Mouse (Mus musculus): Measurements from ENCODE around the gene Psmd9. TPM values are rescaled to one million over a fixed set of nuclear protein-coding genes. Genes with fewer than 3 reads are reported as not detected.

Psmd9 gene
- polyA plus RNA-seq (2012; rRNA removed) = 26.3 and 30.2 TPM in 2 replicates

GRCm38 (mm10) chr5:123169284-123169683 is at the start of gene Psmd9:
Gene Psmd9 (plus strand): TSS chr5:123169413.
- no peak for DNase-seq (ENCODE audit: extremely low spot score in 1 of 2, low spot score in 1 of 2)

- DNase-seq (ENCODE audit: extremely low spot score in 1 of 2, low spot score in 1 of 2) = no peak
Measured at GRCm38 (mm10) chr5:123120624-123121215, 48.5 kb upstream of the Psmd9 start.

GRCm38 (mm10) chr5:123122181-123122580 is 47.0 kb upstream of the Psmd9 start:
- no peak for DNase-seq (ENCODE audit: extremely low spot score in 1 of 2, low spot score in 1 of 2)

- no peak for DNase-seq (ENCODE audit: extremely low spot score in 1 of 2, low spot score in 1 of 2)
Measured at GRCm38 (mm10) chr5:123125105-123125504, 44.1 kb upstream of the Psmd9 start.

GRCm38 (mm10) chr5:123125638-123126406 is 43.4 kb upstream of the Psmd9 start:
- no peak for DNase-seq (ENCODE audit: extremely low spot score in 1 of 2, low spot score in 1 of 2)

GRCm38 (mm10) chr5:123127031-123127430 is 42.2 kb upstream of the Psmd9 start:
- DNase-seq (ENCODE audit: extremely low spot score in 1 of 2, low spot score in 1 of 2) = no peak

GRCm38 (mm10) chr5:123128426-123129169 is 40.6 kb upstream of the Psmd9 start:
- DNase-seq (ENCODE audit: extremely low spot score in 1 of 2, low spot score in 1 of 2) = no peak

GRCm38 (mm10) chr5:123129170-123129757 is 39.9 kb upstream of the Psmd9 start:
- no peak for DNase-seq (ENCODE audit: extremely low spot score in 1 of 2, low spot score in 1 of 2)

- DNase-seq (ENCODE audit: extremely low spot score in 1 of 2, low spot score in 1 of 2) = no peak
Measured at GRCm38 (mm10) chr5:123130030-123130813, 39.0 kb upstream of the Psmd9 start.

- DNase-seq (ENCODE audit: extremely low spot score in 1 of 2, low spot score in 1 of 2) = no peak
Measured at GRCm38 (mm10) chr5:123130814-123131148, 38.4 kb upstream of the Psmd9 start.

GRCm38 (mm10) chr5:123132308-123133071 is 36.7 kb upstream of the Psmd9 start, which contains the start of gene Rhof:
Gene Rhof (minus strand): TSS chr5:123132692.
- DNase-seq (ENCODE audit: extremely low spot score in 1 of 2, low spot score in 1 of 2) = peak; percentile 81 to 86

- peak; percentile 75 to 95 for DNase-seq (ENCODE audit: extremely low spot score in 1 of 2, low spot score in 1 of 2)
Measured at GRCm38 (mm10) chr5:123133083-123133783, 36.0 kb upstream of the Psmd9 start.

GRCm38 (mm10) chr5:123133784-123134143 is 35.4 kb upstream of the Psmd9 start:
- no peak for DNase-seq (ENCODE audit: extremely low spot score in 1 of 2, low spot score in 1 of 2)

- DNase-seq (ENCODE audit: extremely low spot score in 1 of 2, low spot score in 1 of 2) = peak in 1 of 2 experiments; percentile 68
Measured at GRCm38 (mm10) chr5:123134186-123134874, 34.9 kb upstream of the Psmd9 start.

GRCm38 (mm10) chr5:123134875-123135382 is 34.3 kb upstream of the Psmd9 start:
- no peak for DNase-seq (ENCODE audit: extremely low spot score in 1 of 2, low spot score in 1 of 2)

GRCm38 (mm10) chr5:123135471-123136360 is 33.5 kb upstream of the Psmd9 start:
- peak; percentile 47 to 72 for DNase-seq (ENCODE audit: extremely low spot score in 1 of 2, low spot score in 1 of 2)

- DNase-seq (ENCODE audit: extremely low spot score in 1 of 2, low spot score in 1 of 2) = peak; percentile 83 to 86
Measured at GRCm38 (mm10) chr5:123136361-123137043, 32.7 kb upstream of the Psmd9 start.
